Mouse (Mus musculus): ENCODE measurements around the gene Mtmr12.
"Not testable (repeated sequence)": the region's sequence is repeated elsewhere in the genome, so short reads cannot be mapped to it uniquely, and the experiment has no call there.

Mtmr12 gene

DNA sequence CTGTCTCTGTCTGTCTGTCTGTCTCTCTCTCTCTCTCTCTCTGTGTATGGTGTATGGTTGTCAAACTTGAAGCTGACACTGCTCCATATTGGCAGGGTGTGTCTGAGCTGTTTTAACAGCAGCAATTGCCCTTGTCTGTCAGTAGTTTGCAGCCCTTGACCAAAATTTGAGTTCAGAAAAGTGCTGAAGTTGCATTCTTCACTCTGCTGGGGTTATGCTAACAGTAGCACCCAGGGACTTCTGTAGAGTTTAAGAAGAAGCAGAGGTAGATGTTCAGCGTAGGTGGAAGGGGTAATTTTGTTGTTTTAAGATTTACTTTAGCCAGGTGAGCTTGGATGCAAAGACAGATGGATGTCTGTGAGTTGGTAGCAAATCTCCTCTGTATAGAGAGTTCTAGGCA lies 7.4 kb downstream of the Mtmr12 start:
- no peak for DNase-seq (ENCODE audit: low spot score in 2 of 2)

GRCm38 (mm10) chr15:12214531-12215414 lies 9.9 kb downstream of the Mtmr12 start:
- no peak for DNase-seq (ENCODE audit: low spot score in 2 of 2)

- peak in 1 of 2 experiments; percentile 47 for DNase-seq (ENCODE audit: low spot score in 2 of 2)
Observed at GRCm38 (mm10) chr15:12215415-12215718, 10.5 kb downstream of the Mtmr12 start.

DNA sequence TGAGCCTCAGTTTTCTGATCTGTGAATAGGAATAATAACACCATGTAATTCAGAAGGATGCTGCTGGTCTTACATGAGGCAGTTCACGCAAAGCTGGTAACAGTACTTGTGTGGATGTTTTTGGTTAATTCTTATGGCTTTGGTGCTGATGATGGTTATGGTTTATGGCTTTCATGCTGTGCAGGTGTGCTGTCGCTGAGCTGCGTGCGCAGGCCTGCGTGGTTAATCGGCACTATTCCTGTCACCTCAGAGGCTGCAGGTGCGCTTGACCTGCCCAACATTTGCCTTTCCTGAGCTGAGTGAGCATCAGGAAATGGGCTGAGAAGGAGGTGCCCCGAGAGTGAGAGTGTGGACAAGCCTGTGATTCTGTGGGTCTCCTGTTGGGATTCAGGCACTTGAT lies 11.3 kb downstream of the Mtmr12 start:
- no peak for DNase-seq (ENCODE audit: low spot score in 2 of 2)

DNA sequence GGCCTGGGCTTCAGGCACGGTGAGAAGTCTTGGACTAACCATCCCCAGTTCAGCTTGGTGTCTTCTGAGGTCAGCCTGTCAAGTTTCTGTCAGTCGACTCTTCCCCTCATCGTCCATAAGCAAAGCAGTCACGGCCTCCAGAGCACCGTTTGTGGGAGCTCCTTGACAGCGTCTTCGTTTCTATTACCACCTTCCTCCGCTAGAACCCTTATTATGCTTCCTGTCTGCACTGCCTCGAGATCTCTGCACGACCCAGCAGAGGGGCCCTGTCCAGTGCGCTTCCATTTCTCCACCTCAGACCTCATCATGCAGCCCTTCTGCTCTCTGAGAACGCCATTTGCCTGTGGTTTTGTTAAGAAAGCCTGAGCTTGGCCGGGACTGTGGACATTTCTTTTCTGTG lies 12.0 kb downstream of the Mtmr12 start:
- DNase-seq (ENCODE audit: low spot score in 2 of 2), result no peak

GRCm38 (mm10) chr15:12217332-12217731 lies 12.5 kb downstream of the Mtmr12 start:
- DNase-seq (ENCODE audit: low spot score in 2 of 2), result not testable (repeated sequence)

DNA sequence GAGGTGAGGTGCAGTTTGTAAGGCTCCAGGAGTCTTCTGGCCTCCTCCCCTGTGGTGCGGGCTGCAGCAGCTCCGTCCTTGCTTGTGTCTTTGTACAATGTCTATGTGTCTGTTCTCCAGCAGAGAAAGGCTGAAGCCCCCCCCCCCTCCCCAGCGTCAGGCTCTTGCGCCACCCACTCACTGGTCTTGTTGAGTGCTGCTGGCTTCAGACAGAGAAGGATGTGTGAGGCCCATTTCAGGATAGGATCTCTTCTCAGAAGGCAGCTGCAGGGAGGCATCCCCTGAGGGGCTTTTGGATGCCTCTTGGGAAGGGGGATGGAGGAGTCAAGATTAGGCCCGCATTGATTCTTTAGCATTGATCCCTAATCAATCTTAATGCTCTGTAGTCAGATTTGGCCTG lies 13.0 kb downstream of the Mtmr12 start:
- no peak for DNase-seq (ENCODE audit: low spot score in 2 of 2)

GRCm38 (mm10) chr15:12218583-12219382 lies 14.0 kb downstream of the Mtmr12 start:
- no peak for DNase-seq (ENCODE audit: low spot score in 2 of 2)

GRCm38 (mm10) chr15:12221131-12221530 lies 16.3 kb downstream of the Mtmr12 start:
- no peak for DNase-seq (ENCODE audit: low spot score in 2 of 2)

- no peak for DNase-seq (ENCODE audit: low spot score in 2 of 2)
Observed at GRCm38 (mm10) chr15:12222564-12223302, 17.9 kb downstream of the Mtmr12 start.

- no peak for DNase-seq (ENCODE audit: low spot score in 2 of 2)
Observed at GRCm38 (mm10) chr15:12223393-12223792, 18.6 kb downstream of the Mtmr12 start.

- DNase-seq (ENCODE audit: low spot score in 2 of 2), result no peak
Observed at GRCm38 (mm10) chr15:12224239-12224638, 19.4 kb downstream of the Mtmr12 start.

- no peak for DNase-seq (ENCODE audit: low spot score in 2 of 2)
Observed at GRCm38 (mm10) chr15:12225062-12225461, 20.2 kb downstream of the Mtmr12 start.

- no peak for DNase-seq (ENCODE audit: low spot score in 2 of 2)
Observed at GRCm38 (mm10) chr15:12226908-12227307, 22.1 kb downstream of the Mtmr12 start.

DNA sequence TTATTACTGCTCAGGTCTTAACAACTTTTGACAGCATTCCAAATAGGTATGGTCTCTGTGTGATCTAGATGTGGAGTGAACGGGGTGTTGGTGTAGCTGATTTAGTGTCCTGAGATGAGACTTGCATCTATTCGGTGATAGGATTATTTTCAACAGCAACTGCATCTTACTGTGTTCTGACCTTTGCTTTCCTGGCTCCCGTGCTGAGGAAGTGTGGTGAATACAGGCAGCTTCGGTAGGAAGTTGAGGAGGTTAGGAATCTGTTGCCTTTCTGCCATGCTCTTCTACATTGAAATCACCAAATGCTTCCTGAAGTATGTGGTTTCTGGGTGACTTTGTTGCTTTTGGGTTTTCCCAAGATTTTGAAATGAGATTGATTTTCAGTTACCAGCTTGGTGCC lies 22.5 kb downstream of the Mtmr12 start:
- no peak for DNase-seq (ENCODE audit: low spot score in 2 of 2)

GRCm38 (mm10) chr15:12229603-12230242 lies 24.9 kb downstream of the Mtmr12 start:
- no peak for DNase-seq (ENCODE audit: low spot score in 2 of 2)

DNA sequence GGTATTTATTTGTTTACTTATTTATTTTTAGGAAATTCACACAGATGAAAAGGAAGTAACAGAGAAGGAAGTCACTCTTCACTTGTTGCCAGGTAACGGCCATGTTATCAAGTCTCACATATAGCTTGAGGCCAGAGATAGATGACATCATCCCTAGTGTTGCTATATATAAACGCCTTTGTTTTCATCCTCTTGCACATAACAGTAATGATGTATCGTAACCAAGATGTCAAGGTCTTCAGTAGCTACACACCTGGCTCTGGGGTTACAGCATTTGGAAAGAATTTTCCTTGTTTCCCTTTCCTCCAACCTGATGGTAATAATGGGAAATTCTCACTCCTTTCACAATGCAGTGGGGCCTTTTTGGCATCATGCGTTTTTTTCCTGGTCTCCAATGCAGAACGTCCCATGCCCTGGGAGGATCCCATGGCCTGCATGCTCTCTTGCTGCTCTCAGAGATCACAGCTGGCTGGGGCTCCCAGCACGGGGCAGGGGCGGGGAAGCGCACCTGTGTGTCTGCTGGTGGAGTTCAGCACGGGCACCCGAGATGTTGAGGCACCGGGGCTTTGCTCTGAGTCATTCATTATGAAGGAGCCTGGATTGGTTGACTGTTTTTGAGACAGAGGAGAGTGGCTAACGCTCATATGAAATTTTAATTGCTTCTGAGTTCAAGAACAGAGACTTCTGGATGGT lies 25.6 kb downstream of the Mtmr12 start:
- DNase-seq (ENCODE audit: low spot score in 2 of 2), result no peak

- DNase-seq (ENCODE audit: low spot score in 2 of 2), result no peak
Observed at GRCm38 (mm10) chr15:12231462-12231861, 26.6 kb downstream of the Mtmr12 start.

- no peak for DNase-seq (ENCODE audit: low spot score in 2 of 2)
Observed at GRCm38 (mm10) chr15:12232429-12232828, 27.6 kb downstream of the Mtmr12 start.

DNA sequence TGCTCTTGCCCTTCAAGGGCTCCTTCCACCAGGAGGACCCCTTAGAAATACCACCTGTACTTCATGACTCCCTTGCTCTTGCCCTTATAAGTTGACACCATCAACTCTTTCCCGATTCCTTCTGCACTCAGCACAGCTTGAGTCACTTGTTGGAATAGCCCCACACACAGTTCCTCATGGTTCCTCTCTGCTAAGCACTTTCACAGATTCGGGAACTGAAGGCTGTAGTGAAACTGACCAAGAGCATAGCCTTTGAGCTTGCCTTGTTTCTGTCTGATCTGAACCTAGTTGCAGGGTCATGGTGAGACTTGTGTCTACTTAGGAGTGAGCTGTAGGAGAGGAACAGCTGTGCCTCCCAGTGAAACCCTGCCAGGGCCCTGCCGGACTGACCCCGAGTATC lies 28.2 kb downstream of the Mtmr12 start:
- no peak for DNase-seq (ENCODE audit: low spot score in 2 of 2)

DNA sequence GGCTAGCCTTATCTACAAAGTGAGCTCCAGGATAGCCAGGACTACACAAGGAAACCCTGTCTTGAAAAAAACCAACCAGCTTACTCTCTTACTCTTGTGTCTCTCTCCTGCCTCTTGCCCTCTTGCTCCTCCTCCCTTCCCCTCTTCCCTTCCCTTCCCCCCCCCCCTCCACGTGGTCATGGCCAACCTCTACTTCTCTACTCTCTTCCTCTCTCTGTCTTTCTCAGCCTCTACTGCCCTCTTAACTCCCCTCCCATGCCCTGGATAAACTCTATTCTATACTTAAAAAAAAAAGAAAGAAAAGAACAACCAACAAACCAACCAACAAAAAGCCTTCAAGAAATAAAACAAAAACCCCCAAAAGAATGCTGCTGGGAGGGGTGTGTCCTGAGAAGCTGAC lies 30.7 kb downstream of the Mtmr12 start:
- no peak for DNase-seq (ENCODE audit: low spot score in 2 of 2)
